Mouse (Mus musculus): ENCODE data around the gene Aagab.

Aagab gene

GRCm38 (mm10) chr9:63678076-63678475, 75.6 kb downstream of the Aagab start:
- DNase-seq, result no peak

GRCm38 (mm10) chr9:63682301-63682700, 79.8 kb downstream of the Aagab start:
- DNase-seq, result no peak

GRCm38 (mm10) chr9:63682943-63683342, 80.5 kb downstream of the Aagab start:
- no peak for DNase-seq

GRCm38 (mm10) chr9:63684277-63684676, 81.8 kb downstream of the Aagab start:
- peak; percentile 35 for DNase-seq

- no peak for DNase-seq
Measured at GRCm38 (mm10) chr9:63685352-63685751, 82.9 kb downstream of the Aagab start.

GRCm38 (mm10) chr9:63687413-63688015, 85.1 kb downstream of the Aagab start:
- no peak for DNase-seq

GRCm38 (mm10) chr9:63690511-63690910, 88.1 kb downstream of the Aagab start:
- no peak for DNase-seq

- DNase-seq, result no peak
Measured at GRCm38 (mm10) chr9:63691960-63692359, 89.5 kb downstream of the Aagab start.

Measured in thymus, postnatal 4 days (tissue).